Mouse (Mus musculus) neutrophil, adult 5-6 weeks (primary cell): ENCODE data around the gene Thegl. TPM values are rescaled to one million over a fixed set of nuclear protein-coding genes. Genes with fewer than 3 reads are reported as not detected.
A peak's percentile ranks its signal among the peaks of the same experiment; 100 is the strongest.
"Not testable (repeated sequence)": the region's sequence is repeated elsewhere in the genome, so short reads cannot be mapped to it uniquely, and the experiment has no call there.

Experiments used
- ATAC-seq: fragments of 151-379, 151-347 bp; 2 replicates; pipeline ENCODE4 v1.8.0; 2017; ENCODE audit warnings: mild to moderate bottlenecking, moderate TSS enrichment; ENCODE audit not compliant: insufficient number of reproducible peaks, poor library complexity, low FRiP score, severe bottlenecking; ENCODE audit errors: extremely low read depth
- total RNA-seq: library from RNA; stranded (forward); fragments of 200-1000 nt; gene quantifications from 2 replicates; pipeline ENCODE4 v1.2.3, GENCODE M21; 2017

Thegl gene
- not detected in 2 replicates for total RNA-seq

DNA sequence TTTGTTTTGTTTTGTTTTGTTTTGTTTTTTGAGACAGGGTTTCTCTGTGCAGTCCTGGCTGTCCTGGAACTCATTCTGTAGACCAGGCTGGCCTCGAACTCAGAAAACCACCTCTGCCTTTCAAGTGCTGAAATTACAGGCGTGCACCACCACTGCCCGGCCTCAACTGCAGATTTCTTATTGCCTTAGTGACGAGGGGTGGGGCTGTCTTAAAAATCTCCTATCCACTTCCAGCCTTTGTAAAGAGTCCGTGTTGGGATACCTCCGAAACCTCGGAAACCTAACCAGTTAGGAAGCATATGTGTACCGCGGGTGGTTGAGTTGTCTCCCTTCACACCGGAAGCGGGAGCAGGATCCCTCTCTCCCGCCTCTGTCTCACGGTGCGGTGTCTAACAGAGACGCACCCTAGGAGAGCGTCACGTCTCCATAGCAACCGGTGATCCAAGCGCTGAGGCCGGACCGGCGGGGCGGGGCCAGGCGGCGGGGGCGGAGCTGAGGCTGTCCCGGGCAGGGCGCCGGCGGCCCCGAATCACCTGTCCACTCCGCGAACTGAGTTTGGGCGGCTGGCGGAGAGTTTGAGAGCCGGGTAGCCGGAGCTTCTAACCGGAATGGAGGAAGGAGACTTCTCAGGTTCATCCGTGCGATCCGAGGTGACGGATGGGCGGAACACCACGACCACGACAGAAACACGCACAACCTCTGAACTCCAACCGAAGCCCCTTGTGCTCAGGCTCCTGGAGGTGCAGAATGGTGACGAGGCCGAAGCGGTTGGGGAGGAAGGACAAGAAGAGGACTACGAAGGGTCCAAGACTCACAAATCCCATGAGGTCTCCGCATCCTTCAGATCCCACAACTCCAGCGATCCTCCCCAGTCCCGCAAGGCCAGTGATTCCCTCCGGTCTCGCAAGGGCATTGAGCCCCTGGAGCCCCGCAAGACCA is at the start of gene Thegl:
Gene Thegl, plus strand, starts transcription at position 480 of the 939 bp plus-strand sequence.
- ATAC-seq = peak; percentile 51; the same call in 1 of the 2 replicates

DNA sequence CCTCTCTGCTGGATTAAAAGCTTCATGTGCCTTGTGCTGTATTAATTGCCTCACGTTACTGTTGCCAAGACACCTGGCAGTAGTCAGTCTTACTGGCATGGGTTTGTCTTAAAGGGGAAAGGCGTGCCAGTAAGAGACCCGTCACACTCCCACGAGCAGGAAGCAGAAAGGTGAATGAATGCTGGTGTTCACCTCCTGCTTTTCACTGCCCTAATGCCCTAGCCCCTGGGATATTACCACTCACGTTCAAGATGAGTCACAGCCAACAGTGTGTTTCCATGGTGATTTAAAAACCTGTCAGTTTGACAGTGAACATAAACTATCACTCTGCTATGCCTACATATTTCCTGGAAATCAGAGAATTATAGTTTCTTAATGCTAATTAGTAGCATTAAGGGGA is 46.6 kb upstream of the Thegl start:
- ATAC-seq = no peak

DNA sequence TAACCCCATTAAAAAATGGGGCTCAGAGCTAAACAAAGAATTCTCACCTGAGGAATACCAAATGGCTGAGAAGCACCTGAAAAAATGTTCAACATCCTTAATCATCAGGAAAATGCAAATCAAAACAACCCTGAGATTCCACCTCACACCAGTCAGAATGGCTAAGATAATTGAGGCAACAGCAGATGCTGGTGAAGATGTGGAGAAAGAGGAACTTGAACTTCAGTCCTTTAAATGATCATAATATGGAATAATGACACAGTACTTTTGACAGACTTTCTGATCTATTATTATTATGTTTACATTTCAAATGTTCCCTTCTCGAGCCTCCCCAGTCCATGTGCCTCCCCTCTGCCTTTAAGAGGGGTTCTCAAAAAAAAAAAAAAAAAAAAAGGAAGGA is 44.7 kb upstream of the Thegl start:
- ATAC-seq = not testable (repeated sequence)

DNA sequence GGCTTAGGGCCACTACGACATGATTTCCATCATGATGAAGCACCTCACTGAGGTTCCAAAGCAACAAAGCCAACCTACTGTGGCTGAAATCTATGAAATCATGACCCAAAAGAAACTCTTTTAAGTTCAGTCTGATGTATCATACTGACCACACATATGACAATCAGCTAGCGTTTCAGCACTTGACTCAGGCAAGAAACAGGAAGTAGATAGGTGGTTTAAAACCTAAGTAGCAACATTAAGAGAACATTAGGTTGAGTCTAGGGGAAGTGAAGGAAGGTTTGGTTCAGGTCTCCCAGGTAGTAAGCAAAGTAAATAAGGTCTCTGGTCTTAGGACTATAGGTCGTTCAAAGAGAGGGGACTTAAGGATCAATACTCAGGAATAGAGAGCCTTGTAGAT is 42.3 kb upstream of the Thegl start:
- peak; percentile 47; the same call in 1 of the 2 replicates for ATAC-seq

DNA sequence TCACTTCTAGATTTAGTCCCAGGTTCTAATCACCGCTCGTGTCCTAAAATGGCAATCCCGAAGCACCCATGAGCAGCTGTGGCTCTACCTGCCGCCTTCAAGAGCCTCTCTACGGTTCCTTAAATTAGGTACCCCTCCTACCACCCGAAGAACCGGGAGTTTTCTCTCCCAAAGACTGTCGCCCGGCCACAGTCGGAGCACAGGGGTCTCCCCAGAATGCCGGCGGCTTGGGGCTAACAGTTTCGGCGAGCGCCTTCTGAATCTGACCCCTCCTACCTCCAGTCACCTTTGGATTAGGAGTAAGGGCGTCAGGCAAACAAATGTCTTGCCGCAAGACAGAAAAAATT is 41.6 kb upstream of the Thegl start:
- no peak; the same call in 1 of the 2 replicates for ATAC-seq

DNA sequence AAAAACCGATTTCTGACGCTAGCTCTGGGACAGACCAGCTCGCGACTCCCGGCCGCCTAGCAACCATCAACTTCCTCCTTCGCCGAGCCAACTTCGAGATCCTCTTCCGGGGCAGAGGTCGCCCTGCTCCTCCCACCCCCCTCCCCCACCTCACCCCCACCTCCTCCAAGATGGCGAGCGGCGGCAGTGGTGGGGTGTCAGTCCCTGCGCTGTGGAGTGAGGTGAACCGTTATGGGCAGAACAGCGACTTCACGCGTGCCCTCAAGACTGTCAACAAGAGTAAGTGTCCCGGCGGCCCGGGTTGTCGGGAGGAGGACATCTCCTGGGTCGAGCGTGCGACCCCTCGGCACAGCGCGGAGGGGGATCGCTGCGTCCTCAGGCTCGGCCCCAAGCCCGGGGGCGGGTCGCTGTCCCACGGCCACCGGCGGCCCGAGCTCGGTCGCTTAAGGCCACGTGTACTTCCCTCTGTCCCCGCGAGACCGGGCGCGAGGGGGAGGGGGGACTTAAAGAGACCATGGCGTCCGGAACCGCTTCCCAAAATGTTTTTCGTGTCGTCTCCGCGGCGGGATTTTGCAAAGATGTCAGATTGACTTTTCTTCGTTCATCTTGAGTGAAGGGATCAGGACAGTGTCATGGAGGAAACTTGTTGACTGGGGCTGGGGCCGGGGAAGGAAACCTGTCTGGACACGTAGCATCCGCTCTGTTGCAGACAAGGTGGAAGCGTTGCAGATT is 41.1 kb upstream of the Thegl start, which contains the start of gene Srp72:
Gene Srp72, plus strand, starts transcription at position 130 of the 732 bp plus-strand sequence.
- ATAC-seq = peak; percentile 95

DNA sequence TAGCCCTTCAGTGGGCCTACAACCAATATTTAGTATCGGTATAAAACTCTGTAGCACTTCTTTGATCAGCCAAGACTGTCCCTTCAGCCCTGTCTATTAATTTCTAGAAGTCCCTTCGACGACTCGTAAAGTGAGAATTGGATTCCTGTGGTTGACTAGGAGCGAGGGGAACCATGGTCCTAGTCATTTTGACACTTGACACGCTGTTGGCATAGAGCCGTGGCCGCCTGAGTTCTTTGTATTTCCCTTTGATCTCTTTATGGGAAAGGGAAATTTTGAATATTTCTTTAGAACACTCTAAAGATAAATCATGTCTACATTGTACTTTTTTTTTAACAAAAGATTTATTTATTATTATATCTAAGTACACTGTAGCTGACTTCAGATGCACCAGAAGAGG is 40.1 kb upstream of the Thegl start:
- ATAC-seq = no peak

DNA sequence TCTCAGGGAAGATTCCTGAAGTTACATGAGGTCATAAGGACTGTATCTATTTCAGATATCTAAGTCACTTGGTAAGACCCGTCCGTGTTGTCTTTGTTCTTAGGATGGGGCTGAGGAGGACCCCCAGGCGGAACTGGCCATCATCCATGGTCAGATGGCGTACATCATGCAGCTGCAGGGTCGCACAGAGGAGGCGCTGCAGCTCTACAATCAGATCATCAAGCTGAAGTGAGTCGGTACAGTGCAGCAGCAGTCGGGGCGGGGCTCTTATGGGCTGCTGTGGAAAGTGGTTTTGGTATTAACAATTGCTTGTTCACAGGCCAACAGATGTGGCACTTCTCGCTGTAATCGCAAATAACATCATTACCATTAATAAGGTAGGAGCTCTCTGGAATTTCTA is 31.8 kb upstream of the Thegl start:
- ATAC-seq = no peak

DNA sequence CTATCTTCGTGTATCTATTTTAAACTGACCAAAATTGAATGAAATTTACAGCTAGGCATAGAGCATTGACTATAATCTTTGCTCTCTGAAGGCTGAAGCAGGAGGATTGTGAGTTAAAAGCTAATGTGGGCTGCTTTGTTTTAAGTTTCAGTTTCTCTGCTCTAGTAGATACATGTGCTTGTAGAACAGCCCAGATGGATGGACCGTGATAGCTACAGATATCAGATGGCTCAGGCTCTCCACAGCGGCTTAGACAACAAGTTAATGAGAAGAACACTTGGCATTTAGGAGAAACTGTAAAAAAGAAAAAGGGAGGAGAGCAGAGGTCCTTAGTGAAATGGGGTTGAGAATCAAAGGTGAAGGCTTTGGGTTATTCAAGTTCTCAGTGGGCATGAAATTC is 25.0 kb upstream of the Thegl start:
- no peak for ATAC-seq

DNA sequence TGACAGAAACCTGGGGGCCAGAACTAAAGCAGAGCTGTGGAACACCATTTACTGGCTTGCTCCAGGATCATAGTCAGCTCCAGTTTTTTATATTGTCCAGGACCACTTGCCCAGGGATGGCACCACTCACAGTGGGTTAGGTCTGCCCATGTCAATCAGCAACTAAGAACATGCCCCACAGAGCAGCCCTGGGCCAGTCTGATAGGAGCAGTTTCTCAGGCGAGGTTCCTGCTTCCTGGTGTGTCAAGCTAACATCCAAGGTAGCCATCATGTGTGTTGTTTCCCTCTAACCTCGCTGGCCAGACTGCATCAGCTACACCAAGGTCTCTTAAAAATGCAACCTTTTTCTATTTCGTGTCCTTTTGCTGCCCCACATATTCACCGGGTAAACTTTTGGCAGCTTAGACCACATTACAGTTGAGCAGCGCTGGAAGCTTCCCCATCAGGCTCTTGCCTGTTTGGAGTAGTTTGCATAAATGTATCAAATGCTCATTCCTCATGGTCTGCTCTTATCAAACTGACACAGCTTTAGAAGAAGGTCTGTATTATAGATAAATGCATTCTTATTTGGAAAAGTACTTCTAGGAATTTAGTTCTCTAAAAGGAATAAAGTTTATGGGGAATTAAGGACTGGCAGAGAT is 22.5 kb upstream of the Thegl start:
- no peak for ATAC-seq

DNA sequence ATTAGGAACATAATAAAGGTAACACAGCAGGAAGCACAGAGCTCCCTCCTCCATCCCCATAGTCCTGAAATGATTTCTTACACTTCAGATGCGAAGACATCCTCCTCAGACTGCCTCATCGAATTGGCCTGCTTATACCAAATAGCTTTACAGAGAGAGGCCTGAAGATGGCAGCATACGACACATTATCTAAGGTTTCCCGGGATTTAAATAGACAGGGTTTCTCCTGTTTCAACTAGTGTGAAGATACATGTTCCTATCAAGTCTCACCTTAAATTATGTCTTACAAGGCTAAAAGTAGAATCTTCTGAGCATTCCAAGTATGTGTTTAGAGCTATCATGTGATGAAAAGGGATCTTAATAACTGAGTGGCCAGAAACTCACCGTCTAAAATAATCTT is 17.4 kb upstream of the Thegl start:
- no peak for ATAC-seq

DNA sequence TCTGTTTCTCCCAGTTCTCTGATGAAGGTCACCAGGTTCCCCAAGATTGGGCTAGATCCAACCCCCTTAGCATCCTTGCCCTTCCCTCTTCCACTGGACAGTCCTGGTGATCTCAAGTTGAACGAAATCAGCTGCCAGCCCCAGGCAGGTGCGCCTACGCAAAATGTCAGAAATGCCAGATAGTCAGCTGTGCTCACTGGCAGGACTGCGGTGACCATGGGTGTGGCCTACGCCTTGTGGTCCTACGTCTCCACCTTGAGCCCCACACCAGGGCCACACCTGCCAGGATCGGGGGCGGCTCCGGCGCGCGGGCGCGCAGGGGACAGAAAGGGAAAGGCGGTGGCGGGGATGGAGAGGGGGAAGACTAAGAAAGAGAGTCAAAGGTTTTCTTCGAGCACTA is 14.6 kb upstream of the Thegl start:
- ATAC-seq = no peak

DNA sequence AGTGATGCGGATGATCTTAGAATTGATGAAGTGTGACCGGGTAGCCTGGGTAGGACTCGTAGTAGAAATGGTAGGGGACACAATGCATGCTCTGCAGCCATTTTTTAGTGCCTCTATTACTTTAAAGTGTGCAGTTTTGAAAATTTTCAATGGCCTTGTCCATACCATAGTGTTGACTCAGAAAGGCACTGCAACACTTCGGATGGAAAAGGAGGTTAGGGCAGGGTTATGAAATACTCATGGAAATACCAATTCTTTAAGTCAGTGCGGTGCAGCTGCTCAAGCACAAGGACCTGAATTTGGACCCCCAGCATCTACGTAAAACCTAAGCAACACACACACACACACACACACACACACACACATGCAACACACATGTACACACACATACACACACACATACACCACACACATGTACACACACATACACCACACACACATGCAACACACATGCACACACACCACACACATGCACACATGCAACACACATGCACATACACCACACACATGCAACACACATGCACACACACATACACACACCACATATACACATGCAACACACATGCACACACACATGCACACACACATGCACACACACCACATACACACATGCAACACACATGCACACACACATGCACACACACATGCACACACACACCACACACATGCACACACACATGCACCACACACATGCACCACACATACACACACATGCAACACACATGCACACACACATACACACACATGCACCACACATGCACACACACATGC is 11.6 kb upstream of the Thegl start, which contains the start of gene Arl9:
Gene Arl9, plus strand, starts transcription at position 5 of the 771 bp plus-strand sequence.
- no peak for ATAC-seq

DNA sequence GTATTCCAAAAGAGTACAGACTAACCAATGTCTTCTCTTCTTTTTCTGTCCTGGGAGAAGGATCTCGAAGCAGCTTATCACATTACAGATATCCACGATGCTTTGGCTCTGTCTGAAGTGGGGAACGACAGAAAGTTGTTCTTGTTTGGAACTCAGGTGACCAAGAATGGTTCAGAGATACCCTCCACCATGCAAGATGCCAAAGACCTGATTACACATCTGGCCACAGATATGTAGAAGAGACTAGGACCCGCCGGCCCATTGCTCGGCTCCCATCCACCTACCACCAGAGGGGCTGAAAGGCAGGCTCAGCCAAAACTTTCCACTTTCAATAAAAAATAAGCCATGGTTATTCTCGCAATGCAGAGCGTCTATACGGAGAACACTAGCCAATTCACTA is 5.5 kb upstream of the Thegl start:
- ATAC-seq = no peak

DNA sequence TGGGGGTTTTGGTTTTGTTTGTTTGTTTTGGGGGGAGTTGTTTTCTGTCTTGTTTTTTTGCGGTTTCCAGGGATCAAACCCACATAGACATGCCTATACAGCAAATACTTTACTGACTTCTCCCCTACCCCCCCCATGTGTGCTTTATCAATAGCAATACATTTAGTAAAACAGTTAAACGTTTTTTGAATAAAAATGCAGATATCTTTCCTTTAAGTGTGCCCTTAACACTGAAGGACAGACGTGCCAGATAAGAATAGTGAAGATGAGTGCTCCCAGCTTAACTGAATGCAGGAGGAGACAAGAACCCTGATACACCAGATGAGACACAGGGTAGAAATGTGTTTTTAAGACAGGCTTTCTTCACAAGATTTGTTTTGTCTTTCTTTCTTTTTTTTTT is 4.7 kb upstream of the Thegl start:
- ATAC-seq = no peak

DNA sequence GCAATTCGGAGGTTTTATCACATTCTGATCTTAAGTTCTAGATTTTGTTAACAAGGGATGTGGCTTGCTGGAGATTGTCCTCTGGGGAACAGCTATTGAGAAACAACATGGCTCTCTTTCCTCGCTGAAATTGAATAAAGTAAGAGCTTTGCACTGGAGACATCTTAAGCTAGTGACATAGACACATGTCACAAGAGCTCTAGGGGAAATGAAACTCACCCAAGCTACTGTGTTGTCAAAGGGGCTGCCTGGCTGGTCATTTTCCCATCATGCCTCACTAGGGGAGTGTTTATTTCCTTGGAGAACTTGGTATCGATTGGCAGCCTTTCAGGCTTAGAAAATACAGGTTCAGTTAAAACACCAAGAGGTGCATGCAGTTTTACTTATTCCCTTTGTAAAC is 2.7 kb upstream of the Thegl start:
- no peak for ATAC-seq

DNA sequence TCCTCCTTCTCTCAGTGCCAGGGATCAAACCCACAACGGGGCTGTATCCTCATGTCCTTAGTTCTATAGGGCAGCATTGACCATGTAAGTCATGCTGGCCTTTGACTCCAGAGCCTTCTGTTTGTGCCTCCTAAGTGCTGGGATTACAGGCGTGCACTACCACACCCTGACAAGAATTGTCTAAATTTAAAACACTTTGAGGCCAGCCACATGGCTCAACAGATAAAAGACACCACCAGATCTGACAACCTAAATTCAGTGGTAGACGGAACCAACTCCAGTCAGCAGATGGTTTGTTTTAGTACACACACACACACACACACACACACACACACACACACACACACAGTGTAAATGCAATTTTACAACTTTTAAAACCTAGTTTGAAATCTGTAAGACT is 12.2 kb downstream of the Thegl start:
- ATAC-seq = no peak

DNA sequence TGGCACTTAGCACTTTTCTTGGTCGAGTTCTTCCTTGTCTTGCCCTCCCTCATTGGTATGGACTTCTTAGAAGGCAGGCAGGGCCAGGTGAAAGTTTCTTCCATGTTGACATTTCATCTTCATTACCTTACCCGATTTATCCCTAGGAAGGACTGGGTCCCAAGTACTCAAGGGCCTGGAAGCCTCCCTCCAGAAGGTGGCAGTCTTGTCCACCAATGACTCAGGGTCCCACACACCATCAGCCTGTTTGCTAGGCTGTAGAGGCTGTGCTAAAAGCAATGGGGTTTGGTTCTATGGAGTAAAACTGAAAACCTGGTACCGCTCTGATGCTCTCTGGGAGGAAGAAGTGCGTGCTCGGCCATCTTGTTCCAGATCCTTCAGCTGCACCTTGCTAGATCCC is 13.9 kb downstream of the Thegl start:
- peak; percentile 33; the same call in 1 of the 2 replicates for ATAC-seq

DNA sequence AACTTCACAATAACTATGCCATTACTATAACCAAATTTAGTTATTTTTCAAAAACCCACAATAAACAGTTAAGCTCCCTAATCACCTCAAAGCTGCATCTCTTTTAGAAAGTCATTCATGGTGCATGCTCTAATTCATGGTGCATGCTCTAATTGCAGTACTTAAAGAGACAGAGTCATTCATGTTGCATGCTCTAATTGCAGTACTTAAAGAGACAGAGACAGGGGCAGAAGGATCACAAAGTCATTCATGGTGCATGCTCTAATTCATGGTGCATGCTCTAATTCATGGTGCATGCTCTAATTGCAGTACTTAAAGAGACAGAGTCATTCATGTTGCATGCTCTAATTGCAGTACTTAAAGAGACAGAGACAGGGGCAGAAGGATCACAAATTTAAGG is 19.3 kb downstream of the Thegl start:
- ATAC-seq = not testable (repeated sequence)
